Mouse (Mus musculus): ENCODE data around the gene App.

Gene App

DNA sequence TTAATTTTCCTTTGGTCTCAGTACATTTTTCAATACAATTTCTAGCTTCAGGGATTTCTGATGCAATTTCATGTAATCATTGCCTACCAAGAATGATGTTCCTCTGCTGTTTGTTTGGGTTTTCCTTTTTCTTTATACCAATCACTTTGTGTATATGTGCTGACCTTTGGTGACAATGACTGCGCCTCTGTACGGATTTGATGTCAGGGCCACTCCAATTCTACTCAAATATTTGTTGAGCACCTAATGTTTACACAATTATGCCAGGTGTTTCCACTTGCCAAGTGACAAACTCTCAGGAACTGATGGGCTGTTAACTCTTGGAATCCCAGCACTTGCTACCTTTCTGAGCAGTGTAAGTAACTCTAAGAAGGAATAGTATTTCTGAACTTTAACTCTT lies 98.2 kb downstream of the App start:
- DNase-seq (ENCODE audit: low read depth, low spot score) = no peak

DNA sequence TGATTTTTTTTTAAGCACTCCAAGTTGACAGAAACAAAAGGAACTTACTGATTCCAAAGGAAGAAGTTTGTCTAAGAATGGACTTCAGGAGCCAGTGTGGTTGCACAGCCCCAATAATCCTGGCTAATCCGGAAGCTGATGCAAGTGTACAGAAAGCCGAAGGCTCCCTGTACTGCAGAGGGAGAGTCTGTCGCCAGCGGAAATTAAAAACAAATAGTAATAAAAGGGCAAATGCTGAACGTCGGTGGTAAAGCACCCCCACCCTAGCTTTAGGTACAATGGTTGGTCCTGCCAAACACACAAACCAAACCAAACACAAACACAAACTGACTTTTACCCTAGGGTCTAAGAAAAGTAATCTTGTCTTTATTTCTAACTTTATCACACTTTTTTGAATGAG lies 98.7 kb downstream of the App start:
- DNase-seq (ENCODE audit: low read depth, low spot score) = no peak

DNA sequence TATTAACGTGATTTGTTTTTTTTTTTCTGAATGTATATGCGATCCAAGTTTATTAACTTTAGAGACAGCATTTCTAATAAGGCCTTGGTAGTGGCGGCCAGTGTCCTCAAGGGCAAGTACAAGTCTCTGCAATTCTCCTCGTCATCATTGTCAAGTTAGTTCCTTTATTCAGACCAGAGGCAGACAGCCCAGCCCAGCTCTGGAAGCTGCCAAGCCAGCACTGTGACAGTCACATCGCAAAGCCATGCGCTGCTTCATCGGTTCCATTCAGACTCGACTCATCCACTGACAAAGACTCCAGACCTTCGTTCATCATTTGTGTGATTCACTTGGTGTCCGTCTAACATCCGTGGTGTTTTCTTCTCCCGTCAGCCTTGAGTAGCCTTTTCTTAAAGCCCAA lies 100.9 kb downstream of the App start:
- no peak for DNase-seq (ENCODE audit: low read depth, low spot score)

DNA sequence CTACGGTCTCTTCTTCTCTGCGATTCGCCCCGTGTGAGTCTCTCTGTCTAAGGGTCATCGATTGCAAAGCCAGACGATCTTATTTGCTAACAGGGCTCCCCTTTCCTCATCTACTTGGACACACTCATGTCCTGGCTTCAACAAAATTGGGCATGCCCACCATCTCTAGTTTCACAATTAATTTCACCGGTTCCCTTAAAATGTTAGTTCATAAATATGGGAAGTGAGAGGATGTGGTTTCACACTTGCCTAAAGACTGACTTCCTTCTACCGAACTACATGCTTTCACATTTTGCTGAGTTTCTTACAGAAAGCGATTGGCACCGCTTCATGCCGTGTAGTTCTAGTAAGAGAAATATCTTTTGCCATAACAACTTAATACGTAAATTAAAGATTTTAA lies 101.8 kb downstream of the App start:
- DNase-seq (ENCODE audit: low read depth, low spot score) = no peak

DNA sequence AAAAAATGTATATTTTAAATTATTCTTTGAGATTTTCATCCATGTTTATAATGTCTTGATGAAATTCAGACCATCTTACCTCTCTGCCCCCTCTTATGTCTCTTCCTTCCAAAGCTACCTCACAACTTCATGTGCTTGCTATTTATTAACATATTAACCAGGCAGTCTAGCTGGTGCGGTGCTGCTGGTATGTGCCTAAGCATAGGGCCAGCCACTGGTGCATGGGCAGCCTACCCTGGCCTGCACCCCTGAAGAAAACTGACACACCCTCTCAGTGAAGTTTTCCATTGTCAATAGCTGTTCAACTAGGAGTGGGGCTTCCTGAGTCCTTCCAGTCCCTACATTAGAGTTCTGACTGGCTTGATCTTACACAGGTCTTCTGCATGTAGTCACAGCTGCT lies 102.3 kb downstream of the App start:
- no peak for DNase-seq (ENCODE audit: low read depth, low spot score)

DNA sequence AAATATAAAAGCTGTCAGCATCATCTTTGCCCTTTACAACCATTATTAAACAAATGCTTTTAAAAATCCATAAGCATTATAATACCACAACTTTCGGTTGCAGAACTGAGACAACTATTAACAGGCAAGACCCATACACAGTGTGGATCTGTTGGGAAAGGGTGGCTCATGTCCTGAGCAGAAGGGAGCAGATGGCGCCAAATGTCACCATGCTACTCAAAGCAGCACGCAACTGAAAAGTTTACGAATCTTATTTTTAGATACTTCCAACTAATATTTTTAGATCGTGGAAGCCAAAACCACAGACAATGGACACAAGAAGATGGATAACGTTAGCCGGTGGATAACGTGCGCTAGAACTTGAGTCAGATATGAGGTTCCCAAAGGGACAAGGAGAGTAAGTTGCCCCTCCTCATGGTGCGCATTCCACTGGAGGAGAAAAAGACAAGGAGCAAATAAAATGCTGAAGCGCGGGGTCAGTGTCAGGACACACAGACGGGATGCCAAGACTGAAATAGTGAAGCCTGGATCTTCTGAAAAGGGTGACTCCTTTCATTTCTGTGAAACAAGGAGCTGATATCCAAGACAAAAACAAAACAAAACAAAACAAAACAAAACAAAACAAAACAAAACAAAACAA lies 106.2 kb downstream of the App start:
- DNase-seq (ENCODE audit: low read depth, low spot score) = no peak

DNA sequence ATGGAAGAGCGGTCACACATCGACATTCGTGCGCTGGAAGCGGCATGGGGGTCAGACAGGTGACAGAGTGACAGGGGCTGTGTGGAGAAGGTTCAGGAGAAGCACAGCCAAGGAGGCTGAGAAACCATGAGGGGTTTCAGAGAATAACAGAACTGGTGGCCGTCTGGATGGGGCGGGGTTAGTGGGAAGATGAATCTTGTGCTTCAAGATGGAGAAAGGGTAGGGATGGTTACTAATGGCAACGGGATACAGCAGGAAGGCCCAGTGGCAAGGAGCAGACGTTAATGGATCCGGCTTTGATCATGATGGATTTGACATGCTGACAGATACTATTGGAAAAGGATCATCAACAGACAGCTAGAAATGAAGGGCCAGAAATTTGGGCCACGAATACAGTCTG lies 107.3 kb downstream of the App start:
- DNase-seq (ENCODE audit: low read depth, low spot score) = no peak

DNA sequence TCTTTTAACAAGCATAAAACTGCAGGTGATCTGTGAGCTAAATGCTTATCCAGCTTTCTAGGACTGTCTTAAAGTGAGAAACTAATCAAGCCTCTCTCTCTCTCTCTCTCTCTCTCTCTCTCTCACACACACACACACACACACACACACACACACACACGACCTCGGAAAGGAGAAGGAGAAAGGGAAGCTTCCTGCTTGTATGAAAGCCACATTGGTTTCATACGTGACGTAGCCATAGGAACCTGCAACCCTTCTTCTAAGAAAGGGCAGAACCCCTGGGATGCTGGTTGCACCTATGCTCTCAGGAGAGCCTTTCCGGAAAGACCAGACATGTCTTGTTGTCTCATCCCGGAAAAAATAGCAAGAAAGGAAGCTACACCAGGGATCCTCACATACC lies 108.8 kb downstream of the App start:
- no peak for DNase-seq (ENCODE audit: low read depth, low spot score)

DNA sequence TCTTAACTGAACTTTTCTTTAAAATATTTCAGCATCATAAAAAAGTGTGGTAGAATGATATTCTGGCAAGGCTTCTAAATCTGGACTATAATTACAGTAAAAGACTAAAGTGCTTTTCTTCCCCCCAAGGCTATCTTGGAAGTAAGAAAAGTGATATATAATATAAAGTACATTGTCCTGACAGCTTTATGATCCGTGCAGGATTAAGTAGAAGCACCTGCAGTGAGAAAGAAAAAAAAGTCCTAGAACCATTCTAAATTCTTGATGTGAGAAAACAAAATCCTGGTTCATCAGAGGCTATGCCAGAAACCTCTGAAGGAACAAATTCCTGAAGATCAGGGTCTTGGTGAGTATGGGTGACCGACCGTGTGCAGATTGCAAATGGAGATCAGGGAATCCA lies 110.8 kb downstream of the App start:
- DNase-seq (ENCODE audit: low read depth, low spot score) = no peak

DNA sequence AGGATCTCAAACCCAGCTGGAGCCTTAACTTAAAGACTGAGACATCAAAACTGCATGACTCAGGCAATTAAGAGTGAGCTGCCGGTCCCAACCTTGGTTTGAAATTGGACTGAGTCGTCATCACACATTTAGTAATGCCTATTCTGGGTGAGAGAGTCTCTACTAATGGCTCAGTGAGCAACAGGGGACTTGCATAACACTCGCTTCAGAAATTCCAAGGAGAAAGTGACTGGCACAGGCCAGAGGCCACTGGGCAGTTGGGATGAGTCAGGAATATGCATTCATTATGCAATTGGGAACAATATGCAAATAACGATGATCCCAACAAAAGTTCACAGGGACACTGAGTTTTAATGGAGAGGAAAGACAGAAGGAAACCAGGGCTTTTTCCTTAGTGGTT lies 111.8 kb downstream of the App start:
- no peak for DNase-seq (ENCODE audit: low read depth, low spot score)

DNA sequence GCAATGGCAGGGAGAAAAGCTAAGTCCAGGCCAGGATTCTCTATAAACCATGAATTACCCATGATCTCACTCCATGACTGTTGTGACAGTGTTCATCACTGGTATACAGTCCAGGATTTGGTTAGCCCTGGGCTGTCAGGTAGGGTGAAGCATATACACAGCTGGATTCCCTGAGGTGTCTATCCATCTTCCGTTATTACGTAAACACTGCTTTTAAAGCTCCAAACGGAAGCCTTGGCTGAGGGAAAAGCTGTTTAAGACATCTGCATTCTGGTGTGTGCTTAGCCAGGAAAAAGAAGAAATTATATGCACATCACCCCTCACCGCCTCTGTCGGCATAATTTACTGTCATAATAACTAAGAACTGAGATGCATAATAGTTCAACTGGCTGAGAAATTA lies 115.4 kb downstream of the App start:
- DNase-seq (ENCODE audit: low read depth, low spot score) = no peak

DNA sequence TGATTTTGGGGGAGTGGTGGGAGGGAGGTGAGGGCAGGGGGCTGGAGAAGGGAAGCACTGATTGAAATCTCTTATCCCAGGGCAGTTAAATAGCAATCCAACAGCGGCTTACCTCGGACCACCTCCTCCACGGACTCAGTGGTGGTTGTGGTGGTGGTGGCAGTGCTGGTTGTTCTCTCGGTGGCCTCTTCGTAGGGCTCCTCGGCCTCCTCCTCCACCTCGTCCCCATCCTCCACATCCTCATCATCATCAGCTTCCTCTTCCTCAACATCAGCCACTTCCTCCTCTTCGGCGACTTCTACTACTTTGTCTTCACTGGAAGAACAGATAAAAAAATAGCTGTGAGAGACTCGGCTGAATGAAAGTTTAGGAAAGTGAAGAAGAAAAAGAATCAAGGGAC lies 117.4 kb downstream of the App start:
- no peak for DNase-seq (ENCODE audit: low read depth, low spot score)

DNA sequence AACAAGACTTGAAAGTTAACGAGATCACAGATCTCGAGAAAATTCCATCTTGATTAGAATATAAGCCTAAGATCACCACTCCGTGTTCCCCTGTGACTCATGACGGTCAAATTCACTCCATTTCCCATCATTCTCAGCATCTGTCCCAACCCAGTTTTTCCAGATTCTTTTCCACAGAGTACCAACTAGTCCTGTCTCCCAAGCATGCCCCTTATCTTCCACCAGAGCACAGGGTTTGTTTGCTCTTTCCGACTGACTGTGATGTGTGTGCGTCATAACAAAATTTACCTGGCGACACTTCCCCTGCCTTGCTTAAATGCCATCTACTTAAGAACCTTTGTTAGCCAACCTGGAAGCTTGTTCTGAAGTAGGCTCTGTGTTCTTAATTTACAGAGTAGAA lies 119.6 kb downstream of the App start:
- DNase-seq (ENCODE audit: low read depth, low spot score) = no peak

DNA sequence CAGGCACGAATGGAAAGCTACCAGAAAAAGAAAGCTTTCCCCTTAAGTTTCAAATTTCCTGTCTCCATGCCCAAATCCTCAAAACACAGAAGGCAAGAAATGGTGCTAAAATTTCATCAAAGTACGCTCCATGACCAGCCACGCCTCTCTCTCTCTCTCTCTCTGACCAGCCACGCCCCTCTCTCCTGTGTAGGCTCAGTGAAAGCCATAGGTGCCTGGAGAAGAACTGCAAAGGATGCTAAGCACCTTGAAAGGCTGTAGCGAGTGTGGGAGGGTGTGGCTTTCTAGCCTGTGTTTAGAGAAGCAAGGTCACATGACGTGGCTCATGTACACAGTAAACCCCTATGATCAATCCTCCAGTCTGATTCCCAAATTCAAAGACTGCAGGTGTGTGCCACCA lies 126.3 kb downstream of the App start:
- DNase-seq (ENCODE audit: low read depth, low spot score) = no peak

DNA sequence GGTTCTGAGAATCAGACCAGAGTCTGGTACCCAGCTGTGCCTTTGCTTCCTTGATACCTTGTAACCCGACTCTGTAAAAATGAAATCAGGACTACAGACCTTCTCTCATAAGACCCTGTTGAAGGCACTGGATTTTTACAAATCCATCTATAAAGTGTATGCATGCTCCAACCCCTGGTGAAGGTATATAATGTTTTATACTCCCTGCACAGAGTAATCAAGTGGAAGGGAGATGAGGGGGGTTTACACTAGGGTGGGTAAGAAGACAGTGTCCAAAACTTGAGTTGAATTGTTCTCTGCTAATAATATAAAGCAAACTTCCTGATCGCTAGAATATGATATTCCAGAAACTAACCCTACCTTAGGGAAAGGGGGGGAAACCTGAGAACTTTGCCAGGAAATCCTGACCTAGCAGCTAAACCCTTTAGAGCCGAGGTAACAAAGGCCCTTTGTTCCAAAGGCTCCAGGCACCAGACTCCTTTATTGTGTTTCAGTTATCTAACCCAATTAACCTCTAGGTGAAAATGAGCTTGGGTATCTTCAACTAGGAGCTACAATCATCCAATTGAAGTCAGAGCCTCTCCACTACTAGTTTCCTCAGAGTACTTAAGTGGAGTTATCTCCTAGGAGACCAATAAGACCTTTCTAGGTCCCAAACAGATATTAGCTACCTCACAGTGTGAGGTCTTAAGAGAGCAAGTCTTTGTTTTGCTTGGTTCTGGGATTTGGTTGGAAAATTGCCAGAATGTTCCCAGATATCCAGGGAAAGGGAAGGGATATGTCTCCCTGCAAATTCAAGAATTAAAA lies 132.2 kb downstream of the App start:
- no peak for DNase-seq (ENCODE audit: low read depth, low spot score)

DNA sequence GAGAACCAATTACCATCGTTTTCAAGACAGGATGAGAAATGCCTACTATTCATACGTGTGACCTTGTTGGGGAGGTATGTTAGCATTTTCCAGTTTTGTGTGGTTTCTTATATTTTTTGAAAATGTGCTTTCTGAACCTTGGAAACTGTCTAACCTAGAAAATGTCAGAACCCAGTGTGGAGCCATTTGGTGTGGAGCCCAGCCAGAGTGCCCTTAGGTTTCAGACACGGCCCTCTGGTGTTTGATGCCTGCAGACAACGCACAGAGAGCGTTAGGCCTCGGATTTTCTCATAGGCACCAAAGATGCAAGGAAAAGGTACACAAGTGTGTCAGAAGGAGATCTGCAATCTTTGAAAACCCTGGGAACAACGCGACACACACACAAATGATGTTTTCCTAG lies 134.8 kb downstream of the App start:
- DNase-seq (ENCODE audit: low read depth, low spot score) = no peak

DNA sequence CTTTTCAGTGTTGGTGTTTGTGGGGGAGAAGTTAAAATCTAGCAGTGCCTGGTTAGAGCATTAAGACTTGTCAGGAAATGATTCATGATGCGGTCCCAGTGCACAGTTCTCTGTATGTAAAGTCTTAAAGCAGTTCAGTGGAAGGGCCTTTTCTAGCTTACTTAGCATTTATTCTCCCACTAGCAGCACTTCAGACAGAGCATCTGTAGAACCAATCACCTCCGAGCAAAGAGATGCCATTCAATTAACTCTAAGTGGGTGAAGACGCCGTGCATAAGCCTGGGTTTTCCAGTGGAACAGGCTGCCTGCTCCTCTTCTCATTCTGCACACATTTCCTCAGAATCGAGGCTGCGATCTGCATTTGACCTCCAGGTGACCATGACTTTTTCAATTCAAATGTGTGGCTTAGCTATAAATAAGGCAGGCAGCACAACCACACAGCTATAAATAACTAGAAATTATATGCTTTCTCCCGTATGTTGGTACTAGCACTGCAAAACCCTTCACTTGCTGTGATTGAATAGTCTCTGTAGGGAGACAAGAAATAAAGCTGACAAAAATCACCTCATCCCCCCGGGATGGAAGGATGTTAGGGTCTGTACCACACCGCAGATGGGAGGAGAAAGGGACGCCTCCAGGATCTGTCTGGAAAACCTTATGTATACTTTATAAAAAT lies 135.5 kb downstream of the App start:
- DNase-seq (ENCODE audit: low read depth, low spot score) = peak; percentile 11

DNA sequence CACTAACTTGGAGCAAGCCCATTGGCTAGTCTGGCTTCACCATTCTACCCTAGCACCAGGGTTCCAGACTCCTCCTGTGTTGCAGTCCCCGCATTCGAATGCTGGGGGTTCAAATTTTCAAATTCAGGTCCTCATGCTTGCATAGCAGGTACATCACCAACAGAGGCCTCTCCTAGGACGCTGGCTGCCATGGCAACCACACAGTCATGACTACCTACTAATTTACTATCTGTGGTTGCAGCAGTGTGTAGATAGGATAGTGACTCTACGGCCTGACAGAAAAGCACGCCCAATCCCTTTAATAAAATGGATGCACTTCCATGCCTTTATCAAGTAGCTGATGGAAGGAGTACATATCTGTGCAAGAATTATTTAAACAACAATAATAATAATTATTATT lies 137.8 kb downstream of the App start:
- peak; percentile 20 for DNase-seq (ENCODE audit: low read depth, low spot score)

DNA sequence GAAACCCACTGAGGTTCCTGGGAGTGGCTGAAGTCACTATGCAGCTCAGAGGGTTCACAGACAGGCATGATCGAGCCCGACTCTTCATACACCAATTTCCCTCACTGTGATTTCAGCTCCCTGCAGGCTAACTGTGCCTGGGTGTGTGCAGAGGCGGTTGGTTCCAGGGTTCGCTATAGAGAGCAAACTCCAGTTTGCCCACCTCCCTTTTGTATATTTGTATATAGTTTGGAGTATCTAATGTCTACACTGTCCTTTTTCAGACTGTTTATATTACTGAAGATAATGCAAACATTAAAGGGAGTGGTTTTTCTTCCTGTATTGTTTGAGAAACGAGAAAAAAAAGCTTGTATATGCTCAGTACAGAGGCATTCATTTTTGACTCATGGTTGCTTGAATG lies 139.8 kb downstream of the App start:
- DNase-seq (ENCODE audit: low read depth, low spot score) = no peak

DNA sequence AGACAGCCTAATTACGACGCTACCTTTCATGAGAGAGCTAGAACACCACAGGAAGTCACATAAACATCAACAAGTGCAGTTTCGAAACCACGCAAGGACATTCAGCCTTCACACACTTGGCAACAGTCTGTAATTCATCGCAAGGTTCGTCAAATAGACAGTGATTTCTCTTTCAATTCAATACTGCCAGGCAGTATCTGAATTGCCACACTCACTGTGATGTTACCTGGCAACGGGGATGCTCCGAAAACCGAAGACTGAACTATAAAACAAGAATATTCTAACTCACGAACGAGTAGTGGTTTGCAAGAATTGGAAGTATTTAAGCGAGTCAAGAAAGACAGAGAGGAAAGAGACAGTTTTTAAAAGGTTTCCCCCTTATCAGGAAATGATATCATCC lies 142.8 kb downstream of the App start:
- no peak for DNase-seq (ENCODE audit: low read depth, low spot score)

DNA sequence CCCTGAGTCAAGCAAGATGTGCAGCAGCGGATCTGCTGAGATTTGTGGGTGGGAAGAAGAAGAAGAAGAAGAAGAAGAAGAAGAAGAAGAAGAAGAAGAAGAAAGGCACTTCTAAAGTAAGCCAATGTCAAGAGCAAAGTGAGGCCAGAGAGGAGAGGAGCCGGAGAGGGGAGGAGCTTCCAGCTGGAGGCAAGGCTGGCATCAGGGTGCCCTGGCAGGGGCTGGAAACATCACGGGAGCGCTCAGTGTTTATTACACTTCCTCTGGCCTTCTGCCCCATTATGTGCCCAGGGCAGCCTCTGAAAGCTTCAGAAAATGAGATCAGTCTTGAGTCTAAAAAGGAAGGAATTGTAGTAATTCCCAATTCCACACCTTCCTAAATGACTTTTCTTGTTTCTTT lies 145.2 kb downstream of the App start:
- no peak for DNase-seq (ENCODE audit: low read depth, low spot score)

DNA sequence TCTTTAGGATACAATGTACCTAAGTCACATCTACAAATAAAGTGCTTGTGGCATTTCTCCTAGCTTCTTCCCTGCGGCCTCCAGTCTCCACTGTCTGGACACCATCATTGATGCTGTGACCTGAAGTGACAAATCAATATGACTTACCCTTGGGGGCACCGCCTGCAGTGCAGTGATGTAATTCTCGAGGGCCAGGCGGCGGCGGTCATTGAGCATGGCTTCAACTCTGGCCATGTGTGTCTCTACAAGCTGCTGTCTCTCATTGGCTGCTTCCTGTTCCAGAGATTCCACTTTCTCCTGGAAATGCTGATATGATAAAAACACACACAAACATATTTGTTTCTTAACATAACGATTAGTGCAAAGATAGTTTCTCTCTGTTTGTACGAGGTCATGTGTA lies 148.9 kb downstream of the App start:
- DNase-seq (ENCODE audit: low read depth, low spot score) = no peak

DNA sequence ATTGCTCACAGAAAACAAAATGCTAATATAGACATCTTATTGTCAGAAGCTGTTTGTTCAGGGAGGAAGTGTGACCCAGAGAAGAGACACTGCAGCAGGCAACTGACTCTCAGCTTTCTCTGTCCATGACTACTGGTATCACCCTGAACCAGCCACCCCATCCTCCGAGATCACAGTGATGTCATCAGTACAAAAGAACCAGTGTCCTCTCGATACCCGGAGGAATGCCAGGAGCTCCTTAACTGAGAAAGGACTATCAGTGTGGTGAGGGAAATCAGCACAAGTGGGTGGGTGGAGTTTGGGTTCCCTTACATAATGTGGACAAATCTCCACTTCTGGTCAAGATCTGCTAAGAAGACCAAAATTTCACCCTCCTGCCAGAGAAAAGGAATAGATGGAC lies 150.5 kb downstream of the App start:
- no peak for DNase-seq (ENCODE audit: low read depth, low spot score)

Data from R1 (cell line).